Mouse (Mus musculus): Measurements from ENCODE around the gene Mbnl1. TPM values are rescaled to one million over a fixed set of nuclear protein-coding genes. Genes with fewer than 3 reads are reported as not detected.

Mbnl1 gene
- polyA plus RNA-seq, 1 experiment from 2014 or later, result 70.0 TPM

DNA sequence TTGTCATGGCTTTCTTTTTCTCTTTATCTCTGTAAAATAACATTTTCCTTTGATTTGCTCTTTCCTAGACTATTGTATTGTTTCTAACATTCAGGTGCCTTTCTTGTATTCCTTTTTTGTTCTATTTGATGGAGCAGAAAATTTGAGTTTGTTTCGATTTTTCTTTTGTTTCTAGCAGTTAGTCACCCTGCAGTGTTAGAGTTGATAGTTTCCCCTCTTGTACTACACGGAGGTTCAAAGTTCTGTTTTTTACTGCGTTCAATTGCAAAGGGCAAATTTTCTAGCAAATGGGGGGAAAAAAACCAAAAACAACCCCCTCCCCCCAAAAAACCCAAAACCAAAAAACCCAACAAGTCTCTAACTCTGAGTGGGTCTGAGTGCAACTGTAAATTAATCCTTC lies 26.0 kb downstream of the Mbnl1 start:
- H3K4me3 ChIP-seq (ENCODE audit: low read depth, low read length), result no peak overlapping the region
- 77% methylated on average over 3 of the region's 3 CpGs for WGBS

DNA sequence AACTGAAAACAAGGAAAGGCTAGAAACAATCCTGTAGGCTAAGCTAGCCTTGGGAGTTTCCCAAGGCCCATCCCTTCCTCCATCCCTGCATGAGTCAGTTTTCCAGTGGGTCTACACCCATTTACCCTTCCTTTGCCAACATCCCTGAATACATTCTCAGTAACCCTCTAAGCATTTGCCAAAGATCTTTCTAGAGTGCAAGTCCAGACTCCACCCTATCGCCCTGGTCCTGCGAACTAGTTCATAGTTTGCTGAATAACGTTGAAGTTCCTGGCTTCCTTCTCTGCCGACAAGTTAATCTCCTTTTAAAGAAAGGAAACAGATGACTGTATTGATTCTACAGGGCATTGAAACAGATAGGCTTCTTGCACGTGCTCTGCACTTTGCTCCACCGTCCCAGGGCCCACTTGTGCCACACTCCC lies 26.5 kb downstream of the Mbnl1 start:
- Histone ChIP-seq H3K4me3 (ENCODE audit: low read depth, low read length) (no peak overlapping the region), H3K9me3 (ENCODE audit: control insufficient read depth, low read length) (no peaks in the 10 kb centered on the region), H3K36me3 (ENCODE audit: control insufficient read depth, insufficient read depth, low read length) (no peaks in the 10 kb centered on the region), H3K27ac (replicated peaks; ENCODE audit: low read depth, low read length) (no peak overlapping the region), H3K4me2 (ENCODE audit: low read depth, severe bottlenecking) (no peak overlapping the region; the same call in 1 of the 2 replicates), H3K9ac (ENCODE audit: low read length) (no peak overlapping the region), H3K27me3 (ENCODE audit: control insufficient read depth, insufficient read depth, low read length) (no peaks in the 10 kb centered on the region), H3K4me1 (ENCODE audit: control insufficient read depth, insufficient read depth, low read length) (peaks cover 15% of the 10 kb centered on the region)
- DNase-seq (ENCODE audit: low spot score), result no peak
- no peak for ATAC-seq (ENCODE audit: insufficient number of reproducible peaks, low FRiP score, low TSS enrichment, low read depth)
- WGBS, result 62% methylated on average over 6 of the region's 6 CpGs

More for the DNA sequence above, 26.0 kb downstream of the Mbnl1 start:
- Histone ChIP-seq H3K27me3 (ENCODE audit: control insufficient read depth, insufficient read depth, low read length) (no peaks in the 10 kb centered on the region), H3K4me2 (ENCODE audit: low read depth, severe bottlenecking) (no peak overlapping the region), H3K4me1 (ENCODE audit: control insufficient read depth, insufficient read depth, low read length) (peaks cover 14% of the 10 kb centered on the region), H3K9ac (ENCODE audit: low read length) (no peak overlapping the region), H3K9me3 (ENCODE audit: control insufficient read depth, low read length) (no peaks in the 10 kb centered on the region), H3K27ac (replicated peaks; ENCODE audit: low read depth, low read length) (no peak overlapping the region), H3K36me3 (ENCODE audit: control insufficient read depth, insufficient read depth, low read length) (no peaks in the 10 kb centered on the region)
- no peak for DNase-seq (ENCODE audit: low spot score)
- ATAC-seq (ENCODE audit: insufficient number of reproducible peaks, low FRiP score, low TSS enrichment, low read depth), result no peak

DNA sequence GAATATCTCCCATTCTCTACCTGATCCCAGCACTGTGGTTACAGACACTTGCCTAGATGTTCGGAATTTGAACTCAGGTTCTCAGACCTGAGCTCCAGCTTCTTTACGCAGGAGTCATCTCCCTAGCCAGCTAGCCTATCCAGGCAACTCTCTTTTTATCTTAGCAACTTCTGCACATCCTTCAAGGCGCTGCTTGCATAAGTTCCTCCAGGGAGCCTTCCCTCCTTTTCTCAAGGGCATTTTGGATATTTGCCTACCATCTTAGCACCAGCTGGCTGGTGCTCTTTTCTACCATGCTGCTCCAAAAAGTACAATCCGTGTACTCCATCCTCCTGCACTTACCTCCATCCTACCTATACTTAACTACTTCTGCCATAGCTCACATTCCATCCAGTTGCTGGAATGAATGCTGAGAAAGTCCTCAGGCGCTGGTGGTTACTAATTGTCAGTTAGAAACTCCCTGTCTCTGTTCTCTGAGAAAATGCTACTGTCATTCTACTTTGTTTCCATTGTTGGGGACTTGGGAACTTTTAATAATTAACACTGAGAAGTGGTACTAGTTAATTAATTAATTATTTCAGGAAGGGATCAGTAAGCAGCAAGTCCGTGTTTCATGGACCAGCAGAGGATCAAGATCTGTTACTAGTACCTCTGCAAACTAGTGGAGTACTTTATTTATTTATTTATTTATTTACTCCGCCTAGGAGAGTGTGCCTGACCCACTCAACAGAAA lies 27.3 kb downstream of the Mbnl1 start:
- H3K9ac ChIP-seq (ENCODE audit: low read length), result no peak overlapping the region
- 57% methylated on average over 7 of the region's 7 CpGs for WGBS
- peak overlapping the region; percentile 52 for H3K4me2 ChIP-seq (ENCODE audit: low read depth, severe bottlenecking)
- H3K4me1 ChIP-seq (ENCODE audit: control insufficient read depth, insufficient read depth, low read length), result peaks cover 15% of the 10 kb centered on the region
- H3K27ac ChIP-seq (replicated peaks; ENCODE audit: low read depth, low read length), result no peak overlapping the region
- ATAC-seq (ENCODE audit: insufficient number of reproducible peaks, low FRiP score, low TSS enrichment, low read depth) (no peak), DNase-seq (ENCODE audit: low spot score) (no peak)
- no peaks in the 10 kb centered on the region for H3K36me3 ChIP-seq (ENCODE audit: control insufficient read depth, insufficient read depth, low read length)
- no peaks in the 10 kb centered on the region for H3K27me3 ChIP-seq (ENCODE audit: control insufficient read depth, insufficient read depth, low read length)
- peak overlapping the region; percentile 76 for H3K4me3 ChIP-seq (ENCODE audit: low read depth, low read length)
- H3K9me3 ChIP-seq (ENCODE audit: control insufficient read depth, low read length), result no peaks in the 10 kb centered on the region

DNA sequence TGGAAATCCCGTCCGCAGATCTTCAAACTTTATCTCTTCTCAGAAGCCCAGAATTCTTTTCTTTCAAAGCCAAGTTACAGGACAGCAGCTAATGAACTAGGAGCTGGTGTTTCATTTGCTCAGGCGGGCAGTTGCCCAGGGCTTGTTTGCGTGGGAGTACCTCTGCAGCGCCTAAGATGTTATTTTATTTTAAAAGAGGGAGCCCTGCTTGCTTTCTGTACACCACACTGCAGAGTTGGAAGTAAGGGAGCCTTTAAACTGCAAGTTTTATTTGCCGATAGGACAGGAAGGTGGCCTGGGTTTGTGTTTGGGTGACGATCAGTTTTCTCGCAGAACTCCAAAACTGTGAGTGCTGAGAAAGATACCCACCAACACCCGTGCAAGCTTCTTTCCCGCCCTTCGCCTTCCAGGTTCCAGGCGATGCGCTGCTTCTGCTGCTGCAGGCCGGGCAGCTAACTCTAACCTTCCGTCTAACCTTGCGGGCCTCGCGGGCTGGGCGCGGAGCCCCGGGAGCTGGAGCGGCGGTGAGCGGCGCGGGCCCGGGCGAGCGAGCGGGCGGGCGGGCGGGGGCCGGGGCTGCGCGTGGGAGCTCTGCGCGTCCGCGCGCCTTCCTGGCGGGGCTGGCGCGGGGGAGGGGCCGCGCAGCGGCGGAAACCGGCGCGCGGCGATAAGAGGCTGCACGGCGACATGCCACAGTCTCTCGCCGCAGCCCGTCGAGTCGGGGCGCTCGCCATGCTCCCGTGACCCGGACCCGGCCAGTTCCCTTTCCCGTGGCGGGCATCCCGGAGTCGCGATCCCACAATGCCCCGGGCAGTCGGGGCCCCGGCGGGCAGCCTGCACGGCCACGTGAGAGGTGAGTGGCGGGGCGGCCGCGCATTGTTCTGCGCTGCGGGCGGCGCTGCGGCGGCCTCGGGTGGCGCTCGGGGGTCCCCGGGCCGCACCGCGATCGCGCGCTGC lies 28.2 kb downstream of the Mbnl1 start:
- peaks cover 15% of the 10 kb centered on the region for H3K4me1 ChIP-seq (ENCODE audit: control insufficient read depth, insufficient read depth, low read length)
- ATAC-seq (ENCODE audit: insufficient number of reproducible peaks, low FRiP score, low TSS enrichment, low read depth), result peak; percentile 83

DNA sequence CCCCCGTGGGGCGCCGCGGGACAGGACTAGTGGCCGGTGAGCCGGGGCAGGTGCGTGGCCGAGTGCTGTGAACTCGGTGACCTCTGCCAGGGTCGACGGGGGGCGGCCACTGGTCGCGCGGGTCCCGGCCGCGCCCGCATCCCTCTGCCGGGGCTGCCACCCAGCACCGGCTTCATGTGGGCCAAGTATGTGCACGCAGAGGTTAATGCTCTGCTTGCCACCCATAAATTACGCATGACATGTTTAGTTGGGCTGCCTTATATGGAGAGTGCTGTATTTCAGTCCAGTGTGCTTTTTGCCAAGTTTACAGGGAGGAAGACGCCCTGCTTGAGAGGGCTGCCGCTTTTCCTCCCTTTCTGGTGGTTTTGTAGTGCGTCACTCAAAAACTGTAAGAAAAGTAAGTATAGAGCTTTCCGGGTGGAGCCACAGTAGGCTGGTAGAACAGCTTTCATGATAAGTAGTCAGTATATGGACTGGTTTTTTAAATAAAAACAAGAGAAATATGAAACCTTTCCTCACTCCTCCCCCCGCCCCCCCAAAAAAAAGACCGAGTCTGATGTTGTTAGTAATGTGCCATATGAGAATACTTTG lies 29.0 kb downstream of the Mbnl1 start:
- peak overlapping the region; percentile 76 for H3K4me3 ChIP-seq (ENCODE audit: low read depth, low read length)
- ATAC-seq (ENCODE audit: insufficient number of reproducible peaks, low FRiP score, low TSS enrichment, low read depth), result peak; percentile 83
- peaks cover 15% of the 10 kb centered on the region for H3K4me1 ChIP-seq (ENCODE audit: control insufficient read depth, insufficient read depth, low read length)
- WGBS, result under 1% methylated on average over 29 of the region's 29 CpGs
- H3K36me3 ChIP-seq (ENCODE audit: control insufficient read depth, insufficient read depth, low read length), result no peaks in the 10 kb centered on the region
- peak overlapping the region; percentile 52 for H3K4me2 ChIP-seq (ENCODE audit: low read depth, severe bottlenecking)
- no peaks in the 10 kb centered on the region for H3K9me3 ChIP-seq (ENCODE audit: control insufficient read depth, low read length)
- peak; percentile 73 for DNase-seq (ENCODE audit: low spot score)
- no peaks in the 10 kb centered on the region for H3K27me3 ChIP-seq (ENCODE audit: control insufficient read depth, insufficient read depth, low read length)
- peak overlapping the region; percentile 97 for H3K27ac ChIP-seq (replicated peaks; ENCODE audit: low read depth, low read length)
- peak overlapping the region; percentile 98 for H3K9ac ChIP-seq (ENCODE audit: low read length)

More for the DNA sequence above, 28.2 kb downstream of the Mbnl1 start:
- H3K27me3 ChIP-seq (ENCODE audit: control insufficient read depth, insufficient read depth, low read length), result no peaks in the 10 kb centered on the region
- no peaks in the 10 kb centered on the region for H3K9me3 ChIP-seq (ENCODE audit: control insufficient read depth, low read length)
- H3K9ac ChIP-seq (ENCODE audit: low read length), result peak overlapping the region; percentile 98
- peak overlapping the region; percentile 97 for H3K27ac ChIP-seq (replicated peaks; ENCODE audit: low read depth, low read length)
- no peaks in the 10 kb centered on the region for H3K36me3 ChIP-seq (ENCODE audit: control insufficient read depth, insufficient read depth, low read length)
- peak; percentile 81 for DNase-seq (ENCODE audit: low spot score)
- H3K4me3 ChIP-seq (ENCODE audit: low read depth, low read length), result peak overlapping the region; percentile 76
- under 1% methylated on average over 96 of the region's 96 CpGs for WGBS
- peak overlapping the region; percentile 52 for H3K4me2 ChIP-seq (ENCODE audit: low read depth, severe bottlenecking)

DNA sequence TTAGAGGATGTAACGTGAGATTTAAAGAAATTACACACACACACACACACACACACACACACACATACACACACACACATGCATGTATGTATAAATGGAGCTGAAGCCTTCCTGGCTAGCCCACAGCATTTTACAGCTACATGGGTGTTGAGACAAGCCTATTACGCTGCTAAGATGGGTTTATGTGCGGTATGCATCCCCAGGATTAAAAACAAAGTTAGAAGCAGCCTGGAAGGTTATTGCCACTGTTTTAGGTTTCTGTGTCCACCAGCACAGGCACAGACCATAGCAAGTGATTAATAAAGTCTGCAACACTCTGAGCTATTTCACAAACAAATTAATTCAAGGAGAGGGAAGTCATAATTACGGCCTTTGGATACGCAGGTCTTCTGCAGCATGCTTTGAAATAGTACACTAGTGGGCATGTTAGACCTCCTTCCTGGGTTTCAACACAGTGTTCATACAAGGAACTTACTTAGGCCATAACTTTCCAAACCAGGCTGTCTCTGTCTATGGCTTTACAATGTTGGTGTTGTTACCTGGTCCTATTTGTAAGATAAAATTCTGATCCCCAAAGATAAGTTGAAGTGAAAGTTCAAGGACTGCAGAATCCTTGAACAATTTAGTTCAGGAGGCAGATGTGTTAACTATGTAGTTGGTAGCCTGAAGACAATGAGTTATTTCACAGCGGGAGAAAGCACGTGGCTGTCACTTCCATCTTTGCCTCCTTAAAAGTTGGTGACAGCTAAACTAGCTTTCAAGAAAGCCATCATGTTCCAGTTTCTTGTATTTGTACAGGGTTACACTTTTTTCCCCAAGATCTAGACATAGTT lies 29.7 kb downstream of the Mbnl1 start:
- peak; percentile 37 for DNase-seq (ENCODE audit: low spot score)
- ATAC-seq (ENCODE audit: insufficient number of reproducible peaks, low FRiP score, low TSS enrichment, low read depth), result no peak
- H3K4me1 ChIP-seq (ENCODE audit: control insufficient read depth, insufficient read depth, low read length), result peaks cover 15% of the 10 kb centered on the region
- 13% methylated on average over 7 of the region's 7 CpGs for WGBS
- no peak overlapping the region; the same call in 1 of the 2 replicates for H3K9ac ChIP-seq (ENCODE audit: low read length)
- H3K4me3 ChIP-seq (ENCODE audit: low read depth, low read length), result peak overlapping the region; percentile 76
- H3K4me2 ChIP-seq (ENCODE audit: low read depth, severe bottlenecking), result peak overlapping the region; percentile 52
- H3K36me3 ChIP-seq (ENCODE audit: control insufficient read depth, insufficient read depth, low read length), result no peaks in the 10 kb centered on the region
- H3K9me3 ChIP-seq (ENCODE audit: control insufficient read depth, low read length), result no peaks in the 10 kb centered on the region
- H3K27me3 ChIP-seq (ENCODE audit: control insufficient read depth, insufficient read depth, low read length), result no peaks in the 10 kb centered on the region
- H3K27ac ChIP-seq (replicated peaks; ENCODE audit: low read depth, low read length), result no peak overlapping the region; the same call in 1 of the 2 replicates

DNA sequence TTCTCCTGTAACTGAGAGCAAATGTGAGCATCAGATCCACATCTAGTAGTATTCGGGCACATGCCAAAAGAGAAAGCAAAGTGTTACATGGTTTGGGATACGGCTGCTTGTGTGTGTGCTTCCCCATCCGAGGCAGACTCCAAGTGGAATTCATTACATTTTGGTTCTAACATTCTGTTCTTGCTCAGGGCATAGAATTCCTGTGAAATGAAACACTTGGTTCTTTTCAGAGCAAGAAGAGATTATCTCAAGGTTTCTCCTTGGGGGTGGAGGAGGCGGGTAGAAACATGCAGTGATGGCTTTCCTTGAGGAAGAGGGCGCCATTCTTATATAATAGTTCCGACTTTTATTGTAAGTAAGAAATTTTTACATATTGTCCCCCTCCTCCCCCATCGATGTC lies 30.6 kb downstream of the Mbnl1 start:
- Histone ChIP-seq H3K36me3 (ENCODE audit: control insufficient read depth, insufficient read depth, low read length) (no peaks in the 10 kb centered on the region), H3K4me1 (ENCODE audit: control insufficient read depth, insufficient read depth, low read length) (peaks cover 15% of the 10 kb centered on the region), H3K4me2 (ENCODE audit: low read depth, severe bottlenecking) (peak overlapping the region; percentile 52; the same call in 1 of the 2 replicates), H3K9me3 (ENCODE audit: control insufficient read depth, low read length) (no peaks in the 10 kb centered on the region), H3K27ac (replicated peaks; ENCODE audit: low read depth, low read length) (no peak overlapping the region), H3K27me3 (ENCODE audit: control insufficient read depth, insufficient read depth, low read length) (no peaks in the 10 kb centered on the region), H3K4me3 (ENCODE audit: low read depth, low read length) (no peak overlapping the region), H3K9ac (ENCODE audit: low read length) (no peak overlapping the region)
- WGBS, result 59% methylated on average over 7 of the region's 7 CpGs
- ATAC-seq (ENCODE audit: insufficient number of reproducible peaks, low FRiP score, low TSS enrichment, low read depth) (no peak), DNase-seq (ENCODE audit: low spot score) (no peak)
